Mouse (Mus musculus): Measurements from ENCODE around the gene Raver2.
A peak's percentile ranks its signal among the peaks of the same experiment; 100 is the strongest.
"Not testable (repeated sequence)": the region's sequence is repeated elsewhere in the genome, so short reads cannot be mapped to it uniquely, and the experiment has no call there.

Raver2 gene

GRCm38 (mm10) chr4:101068786-101069153 lies at the start of gene Raver2:
Gene Raver2, plus strand, starts transcription at chr4:101068983.
- peak; percentile 68 for DNase-seq (ENCODE audit: extremely low spot score, low spot score)

- no peak for DNase-seq (ENCODE audit: extremely low spot score, low spot score)
These were observed 48.2 kb upstream of the Raver2 start, which contains the start of gene Gm10577 for GRCm38 (mm10) chr4:101020596-101020995. Gene Gm10577, minus strand, starts transcription at chr4:101020696.

- no peak for DNase-seq (ENCODE audit: extremely low spot score, low spot score)
These were observed 42.2 kb upstream of the Raver2 start for GRCm38 (mm10) chr4:101026566-101026965.

DNA sequence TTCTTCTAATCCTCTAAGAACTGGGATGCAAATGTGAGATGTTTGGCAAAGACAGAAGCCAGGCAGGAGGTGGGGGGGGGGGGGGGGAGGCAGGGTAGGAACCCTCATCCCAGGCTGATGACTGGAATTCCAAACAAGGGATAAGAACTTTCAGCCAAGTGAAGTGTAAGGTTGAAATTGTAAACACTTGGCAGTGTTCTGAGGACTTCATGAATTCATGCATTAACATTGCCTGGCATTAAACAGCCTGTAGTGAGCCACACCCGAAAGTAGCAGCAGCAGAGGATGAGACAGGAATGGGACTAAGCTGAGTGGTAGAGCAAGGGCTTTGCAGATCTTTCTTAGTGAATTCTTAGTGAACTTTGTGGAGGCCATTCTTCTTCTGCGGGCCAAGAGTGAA lies 41.8 kb upstream of the Raver2 start:
- DNase-seq (ENCODE audit: extremely low spot score, low spot score) = no peak

DNA sequence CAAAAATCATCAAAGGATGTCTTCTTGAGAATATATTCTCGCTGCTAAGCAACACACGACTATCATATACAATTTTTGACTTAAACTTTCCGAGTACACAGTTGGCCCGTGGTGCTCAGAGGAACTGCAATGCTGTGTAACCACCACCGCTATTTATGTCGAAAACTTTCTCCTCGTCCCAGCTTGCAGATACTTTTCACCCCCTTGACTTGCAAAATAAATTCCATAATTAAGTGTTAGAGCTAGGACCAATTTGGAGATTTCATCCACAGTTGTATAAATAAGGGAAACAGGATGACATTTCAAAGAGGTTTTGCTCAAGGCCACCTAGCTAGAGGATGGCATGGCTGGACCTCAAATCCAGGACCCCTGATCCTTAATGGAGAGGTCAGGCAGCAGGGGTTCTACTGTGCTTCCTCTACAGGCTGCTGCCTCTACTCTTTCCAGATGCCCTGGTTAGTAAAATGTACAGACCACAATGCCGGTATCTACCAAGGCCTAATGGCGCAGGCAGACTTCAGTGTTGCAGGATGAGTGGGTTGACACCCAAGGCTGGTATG lies 40.9 kb upstream of the Raver2 start:
- no peak for DNase-seq (ENCODE audit: extremely low spot score, low spot score)

GRCm38 (mm10) chr4:101033047-101033446 lies 35.7 kb upstream of the Raver2 start:
- no peak for DNase-seq (ENCODE audit: extremely low spot score, low spot score)

DNA sequence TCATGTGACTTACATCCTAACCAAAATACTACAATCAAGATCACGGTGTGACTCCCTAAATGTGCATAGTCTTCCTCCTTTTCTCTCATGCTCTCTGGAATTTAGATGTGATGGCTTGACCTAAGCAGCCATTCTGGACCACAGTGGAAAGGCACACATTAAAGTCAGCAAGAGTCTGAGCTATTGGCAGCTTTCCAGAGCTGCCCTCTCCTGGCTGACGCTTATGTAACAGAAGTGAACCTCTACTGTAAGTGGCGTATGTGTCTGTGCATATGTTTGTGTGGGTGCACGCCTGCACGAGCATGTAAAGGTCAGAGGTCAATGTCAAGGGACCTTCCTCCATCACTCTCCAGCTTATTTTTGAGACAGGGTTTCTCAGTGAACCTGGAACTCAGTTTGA lies 33.7 kb upstream of the Raver2 start:
- no peak for DNase-seq (ENCODE audit: extremely low spot score, low spot score)

- DNase-seq (ENCODE audit: extremely low spot score, low spot score) = no peak
These were observed 31.6 kb upstream of the Raver2 start for GRCm38 (mm10) chr4:101037156-101037555.

DNA sequence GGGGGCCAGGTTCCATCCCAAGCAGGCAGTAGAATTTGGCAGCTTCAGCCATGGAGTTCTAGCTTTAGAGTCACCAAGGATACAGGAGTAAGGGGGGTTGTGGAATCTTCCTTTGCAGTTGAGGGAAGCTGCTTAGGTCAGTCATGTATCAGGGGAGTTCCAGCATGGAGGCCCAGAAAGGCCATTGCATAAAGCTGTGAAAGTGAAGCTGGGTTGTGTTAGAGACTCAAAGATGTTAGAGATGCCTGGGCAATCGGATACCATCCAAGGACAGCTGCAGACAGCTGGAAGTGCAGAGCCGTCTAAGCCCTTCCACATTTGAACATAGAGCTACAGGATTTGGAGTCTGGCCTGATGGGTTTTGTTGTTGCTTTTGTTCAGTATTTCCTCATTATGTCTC lies 25.1 kb upstream of the Raver2 start:
- DNase-seq (ENCODE audit: extremely low spot score, low spot score) = no peak

DNA sequence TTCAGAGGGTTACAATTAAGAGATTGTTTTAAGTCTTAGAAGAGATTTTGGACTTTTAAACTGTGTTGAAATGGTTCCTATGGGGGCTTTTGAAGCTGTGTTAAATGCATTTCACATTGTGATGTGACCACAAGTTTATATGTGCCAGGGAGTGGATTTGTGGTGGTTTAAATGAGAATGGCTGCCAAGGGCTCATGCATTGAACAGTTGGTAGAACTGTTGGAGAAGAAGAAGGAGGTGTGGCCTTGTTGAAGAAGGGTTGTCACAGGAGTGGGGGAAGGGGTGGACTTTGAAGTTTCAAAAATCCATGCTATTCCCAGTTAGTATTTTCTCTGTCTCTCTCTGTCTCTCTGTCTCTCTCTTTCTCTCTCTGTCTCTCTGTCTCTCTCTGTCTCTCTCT lies 24.6 kb upstream of the Raver2 start:
- no peak for DNase-seq (ENCODE audit: extremely low spot score, low spot score)

DNA sequence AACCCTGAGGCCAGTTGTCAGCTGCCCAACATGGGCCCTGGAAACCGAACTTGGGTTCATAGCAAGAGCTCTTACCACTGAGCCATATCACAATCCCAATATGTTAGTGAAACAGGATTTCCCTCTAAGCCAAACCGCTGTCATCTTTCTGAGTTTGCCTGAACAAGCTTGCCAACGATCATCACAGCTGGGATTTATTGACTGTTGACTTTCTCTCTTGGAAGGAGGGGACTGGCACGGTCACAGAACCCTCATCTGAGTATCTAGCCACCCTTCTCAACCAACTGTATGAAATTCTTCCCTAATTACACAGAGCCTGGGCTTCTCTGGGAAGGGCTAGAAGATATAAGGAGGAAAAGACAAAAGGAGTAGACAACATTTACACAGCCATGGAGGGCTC lies 22.2 kb upstream of the Raver2 start:
- no peak for DNase-seq (ENCODE audit: extremely low spot score, low spot score)

DNA sequence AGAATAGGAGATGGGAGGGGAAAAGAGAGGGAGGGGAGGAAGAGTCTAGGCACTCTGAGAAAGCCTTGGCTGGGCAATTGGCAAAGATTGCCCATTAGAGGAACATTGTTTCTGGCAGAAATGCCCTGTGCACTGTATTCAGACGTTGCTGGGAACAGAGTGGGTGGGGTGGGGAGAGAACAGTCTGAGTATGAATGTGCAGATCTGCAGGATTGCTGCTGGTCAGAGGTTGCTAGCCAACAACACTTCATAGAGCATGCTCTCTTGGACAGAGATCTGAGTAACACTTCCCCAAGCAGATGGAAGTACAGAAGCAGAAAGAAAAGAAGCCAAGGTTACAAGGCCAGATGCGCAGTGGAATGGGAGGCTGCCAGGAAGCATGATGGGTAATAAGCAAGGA lies 6.6 kb upstream of the Raver2 start:
- DNase-seq (ENCODE audit: extremely low spot score, low spot score) = no peak

DNA sequence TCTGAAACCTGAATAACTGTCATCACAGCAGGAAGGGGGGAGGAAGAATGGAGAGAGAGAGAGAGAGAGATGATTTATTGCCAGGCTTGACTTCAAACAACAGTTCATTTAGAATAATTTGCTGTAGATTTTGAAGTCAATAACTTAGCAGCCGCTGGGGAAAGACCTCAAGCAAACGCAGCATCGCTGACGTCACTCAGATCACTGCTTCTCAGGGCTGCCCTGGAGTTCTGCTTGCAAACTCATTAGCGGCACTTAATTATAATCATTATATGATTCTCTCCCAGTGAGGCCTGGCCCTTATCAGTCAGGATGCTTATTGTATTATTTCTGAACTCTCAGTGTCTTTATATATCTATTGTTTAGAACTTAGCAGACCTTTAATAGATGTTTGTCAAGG lies 2.4 kb upstream of the Raver2 start:
- DNase-seq (ENCODE audit: extremely low spot score, low spot score) = no peak

DNA sequence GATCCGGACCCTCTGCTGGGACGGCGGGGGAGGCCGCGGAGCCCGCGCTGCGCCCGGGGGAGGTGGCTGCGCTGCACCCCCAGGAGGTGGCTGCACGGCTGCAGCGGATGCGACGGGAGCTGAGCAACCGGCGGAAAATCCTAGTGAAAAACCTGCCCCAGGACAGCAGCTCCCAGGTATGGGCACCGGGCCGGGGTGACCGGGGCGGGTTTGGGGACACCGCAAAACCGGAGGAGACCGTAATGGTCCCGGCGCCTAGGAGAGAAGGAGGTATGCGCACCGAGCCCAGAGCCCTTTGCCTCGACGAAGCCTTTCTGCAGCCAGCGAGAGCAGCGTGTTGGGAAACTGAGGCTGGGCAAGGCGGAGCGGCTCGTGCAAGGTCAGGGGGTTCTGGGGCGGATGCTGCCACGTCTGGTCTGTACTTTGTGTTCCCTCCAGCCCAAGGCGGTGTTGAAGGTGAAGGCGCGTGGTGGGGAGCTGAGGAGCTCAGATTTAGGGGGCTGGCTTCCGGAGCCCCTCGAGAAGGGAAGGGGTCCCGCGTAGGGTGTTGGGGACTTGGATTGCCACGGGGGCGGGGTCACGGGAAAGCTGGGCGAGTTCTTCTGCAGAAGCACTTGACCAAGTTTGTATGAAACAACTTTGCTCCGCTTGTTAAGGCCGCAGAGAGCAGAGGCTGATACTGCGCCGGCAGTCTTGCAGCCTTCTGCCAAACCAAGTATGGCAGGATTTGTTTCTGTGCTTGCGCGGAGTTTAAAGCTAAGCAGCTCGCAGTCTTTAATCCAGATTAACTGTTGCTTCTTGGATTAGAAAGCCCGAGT lies 580 bp downstream of the Raver2 start:
- DNase-seq (ENCODE audit: extremely low spot score, low spot score) = peak; percentile 72

GRCm38 (mm10) chr4:101071570-101071969 lies 2.8 kb downstream of the Raver2 start:
- DNase-seq (ENCODE audit: extremely low spot score, low spot score) = no peak

- DNase-seq (ENCODE audit: extremely low spot score, low spot score) = no peak
These were observed 7.6 kb downstream of the Raver2 start for GRCm38 (mm10) chr4:101076425-101076824.

DNA sequence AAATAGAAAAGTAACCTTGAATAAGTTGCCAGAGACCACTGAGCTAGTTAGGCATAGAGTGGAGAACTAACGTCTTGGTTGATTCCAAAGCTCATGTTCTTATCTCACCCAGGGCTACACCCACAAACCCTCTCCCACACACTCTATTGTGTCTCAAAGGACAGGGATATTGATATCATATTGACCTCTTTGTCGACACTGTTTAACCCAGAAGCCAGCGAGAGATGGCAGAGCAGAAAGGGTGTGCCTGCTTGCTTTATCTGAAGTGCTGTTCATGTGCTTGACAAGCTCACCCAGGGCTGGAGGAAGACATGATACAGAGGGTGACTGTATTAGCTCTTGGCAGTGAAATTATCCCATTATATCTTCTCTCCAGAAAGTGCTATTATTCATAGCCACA lies 11.2 kb downstream of the Raver2 start:
- no peak for DNase-seq (ENCODE audit: extremely low spot score, low spot score)

DNA sequence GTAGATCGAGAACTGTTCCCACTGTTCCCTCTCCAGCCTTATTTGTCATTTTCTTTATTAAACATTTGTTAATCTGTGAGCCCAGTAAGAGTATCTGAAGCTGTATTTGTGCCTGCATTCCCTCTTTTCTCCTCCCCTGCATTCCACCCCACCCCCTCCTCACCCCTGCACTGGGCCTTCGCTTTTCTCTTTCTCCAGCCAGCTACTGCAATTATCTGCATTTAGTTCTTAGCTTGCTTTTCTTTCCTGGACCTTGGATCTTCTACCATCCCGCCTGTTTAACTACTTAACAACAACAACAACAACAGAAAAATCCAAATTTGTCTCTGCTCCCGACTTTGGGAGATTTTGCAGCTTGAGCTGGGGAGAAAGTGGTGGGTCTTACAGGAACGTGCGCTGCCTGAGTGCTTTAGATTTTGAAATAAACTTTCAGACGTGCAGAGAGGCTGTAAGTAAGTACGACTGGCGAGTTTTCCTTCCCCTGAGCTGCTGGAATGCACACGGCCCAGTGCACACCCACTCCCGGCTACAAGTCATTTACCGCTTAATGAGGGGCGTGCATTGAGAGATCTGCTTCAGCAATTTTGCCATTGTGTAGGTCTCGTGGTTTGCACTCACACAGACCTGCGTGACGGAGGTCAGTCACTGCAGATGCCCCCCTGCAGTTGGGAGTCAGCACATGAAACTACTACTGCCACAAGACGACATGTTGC lies 13.5 kb downstream of the Raver2 start:
- DNase-seq (ENCODE audit: extremely low spot score, low spot score) = no peak

- no peak for DNase-seq (ENCODE audit: extremely low spot score, low spot score)
These were observed 16.1 kb downstream of the Raver2 start for GRCm38 (mm10) chr4:101084863-101085262.

DNA sequence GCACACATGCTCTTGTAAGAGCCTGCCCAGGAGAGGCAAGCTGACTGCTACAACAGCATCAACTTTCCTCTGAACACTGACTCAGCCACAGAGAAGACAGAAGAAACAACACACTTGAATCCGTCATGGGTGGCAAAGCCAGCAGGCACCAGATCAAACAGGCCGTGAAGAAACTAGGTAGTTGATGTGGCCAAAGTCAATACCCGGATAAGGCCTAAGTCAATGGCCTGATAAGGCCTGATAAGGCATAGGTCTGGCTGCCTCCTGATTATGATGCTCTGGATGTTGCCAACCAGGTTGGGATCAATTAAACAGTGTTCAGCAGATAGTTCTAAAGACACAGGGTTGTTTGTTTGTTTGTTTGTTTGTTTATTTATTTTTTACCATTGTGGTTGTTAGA lies 17.3 kb downstream of the Raver2 start:
- no peak for DNase-seq (ENCODE audit: extremely low spot score, low spot score)

- DNase-seq (ENCODE audit: extremely low spot score, low spot score) = no peak
These were observed 18.9 kb downstream of the Raver2 start for GRCm38 (mm10) chr4:101087721-101088120.

GRCm38 (mm10) chr4:101090630-101091029 lies 21.8 kb downstream of the Raver2 start:
- DNase-seq (ENCODE audit: extremely low spot score, low spot score) = not testable (repeated sequence)

GRCm38 (mm10) chr4:101093292-101093691 lies 24.5 kb downstream of the Raver2 start:
- DNase-seq (ENCODE audit: extremely low spot score, low spot score) = no peak
